Mouse (Mus musculus): ENCODE data around the gene Rnf26.

Gene Rnf26

GRCm38 (mm10) chr9:44108269-44109055 is 4.9 kb downstream of the Rnf26 start:
- TF ChIP-seq GATA4 (IDR thresholded peaks at IDR 0.05; ENCODE audit: insufficient replicate concordance, low read length) = no peak

DNA sequence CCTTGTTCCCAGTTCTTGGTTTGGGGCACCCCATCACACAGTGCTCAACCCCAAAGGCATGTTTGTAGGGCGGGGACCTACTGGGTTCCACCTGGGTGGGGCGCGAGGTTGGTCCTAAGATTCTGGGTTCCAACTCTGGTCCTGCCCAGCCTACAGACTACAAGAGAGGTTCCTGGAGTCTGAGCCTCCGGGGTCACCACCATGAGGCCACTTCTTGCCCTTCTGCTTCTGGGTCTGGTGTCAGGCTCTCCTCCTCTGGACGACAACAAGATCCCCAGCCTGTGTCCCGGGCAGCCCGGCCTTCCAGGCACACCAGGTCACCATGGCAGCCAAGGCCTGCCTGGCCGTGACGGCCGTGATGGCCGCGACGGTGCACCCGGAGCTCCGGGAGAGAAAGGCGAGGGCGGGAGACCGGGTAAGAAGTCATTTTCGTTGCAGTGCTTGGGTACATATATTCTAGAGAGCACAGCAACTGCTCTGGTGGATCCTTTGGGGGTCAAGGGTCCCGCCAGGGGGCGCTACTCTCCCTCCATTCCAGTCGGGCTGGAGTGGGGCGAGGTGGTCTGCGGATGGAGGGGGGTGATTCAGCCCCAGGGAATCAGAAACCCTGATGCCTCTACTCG is 5.6 kb downstream of the Rnf26 start:
- no peak for TF ChIP-seq GATA4 (IDR thresholded peaks at IDR 0.05; ENCODE audit: insufficient replicate concordance, low read length)

GRCm38 (mm10) chr9:44107110-44107509 is 6.2 kb downstream of the Rnf26 start, which contains the start of gene C1qtnf5:
Gene C1qtnf5 (plus strand): TSS chr9:44107245.
- TF ChIP-seq GATA4 (IDR thresholded peaks at IDR 0.05; ENCODE audit: insufficient replicate concordance, low read length) = no peak

- no peak for TF ChIP-seq GATA4 (IDR thresholded peaks at IDR 0.05; ENCODE audit: insufficient replicate concordance, low read length)
These were observed 6.7 kb downstream of the Rnf26 start for GRCm38 (mm10) chr9:44106596-44106995.

DNA sequence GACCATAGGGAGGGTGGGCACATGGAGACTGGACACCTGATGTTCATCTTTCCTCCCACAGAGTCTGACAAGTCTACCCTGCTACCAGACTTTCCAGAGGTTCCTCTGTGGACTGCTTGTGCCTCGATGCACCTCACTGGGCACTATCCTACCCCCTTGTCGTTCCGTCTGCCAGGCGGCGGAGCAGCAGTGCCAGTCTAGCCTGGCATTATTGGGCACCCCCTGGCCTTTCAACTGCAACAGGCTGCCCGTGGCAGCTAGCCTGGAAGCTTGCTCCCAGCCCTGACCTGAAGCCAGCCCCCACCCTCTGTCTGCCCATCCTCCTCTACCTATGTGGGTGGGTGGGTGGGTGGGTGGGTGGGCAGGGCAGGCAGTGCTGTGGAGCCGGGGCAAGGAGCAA is 7.1 kb downstream of the Rnf26 start:
- no peak for TF ChIP-seq GATA4 (IDR thresholded peaks at IDR 0.05; ENCODE audit: insufficient replicate concordance, low read length)

DNA sequence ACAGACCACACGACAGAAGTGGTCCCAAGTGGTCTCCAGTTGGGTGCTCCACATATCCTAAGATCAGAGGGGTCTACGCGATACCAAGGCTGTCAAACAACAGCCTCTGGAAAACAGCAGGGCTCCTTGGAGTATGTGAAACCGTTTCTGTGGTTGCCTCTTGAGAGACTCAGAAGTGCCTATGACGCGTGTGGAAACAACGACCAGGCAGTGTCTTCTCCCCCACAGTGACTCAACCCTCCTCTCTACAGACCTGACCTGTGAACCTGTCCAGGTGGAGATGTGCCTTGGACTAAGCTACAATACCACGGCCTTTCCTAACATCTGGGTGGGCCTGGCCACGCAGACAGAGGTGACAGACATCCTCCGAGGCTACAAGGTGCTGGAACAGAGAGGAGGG is 7.5 kb downstream of the Rnf26 start:
- TF ChIP-seq GATA4 (IDR thresholded peaks at IDR 0.05; ENCODE audit: insufficient replicate concordance, low read length) = no peak

GRCm38 (mm10) chr9:44104881-44105280 is 8.4 kb downstream of the Rnf26 start:
- no peak for TF ChIP-seq GATA4 (IDR thresholded peaks at IDR 0.05; ENCODE audit: insufficient replicate concordance, low read length)

GRCm38 (mm10) chr9:44101490-44101889 is 11.8 kb downstream of the Rnf26 start, which contains the start of gene Mfrp:
Gene Mfrp (plus strand): TSS chr9:44101729.
- TF ChIP-seq GATA4 (IDR thresholded peaks at IDR 0.05; ENCODE audit: insufficient replicate concordance, low read length) = no peak

- TF ChIP-seq GATA4 (IDR thresholded peaks at IDR 0.05; ENCODE audit: insufficient replicate concordance, low read length) = no peak
These were observed 16.8 kb downstream of the Rnf26 start for GRCm38 (mm10) chr9:44096536-44096935.

GRCm38 (mm10) chr9:44095781-44096180 is 17.5 kb downstream of the Rnf26 start:
- no peak for TF ChIP-seq GATA4 (IDR thresholded peaks at IDR 0.05; ENCODE audit: insufficient replicate concordance, low read length)

DNA sequence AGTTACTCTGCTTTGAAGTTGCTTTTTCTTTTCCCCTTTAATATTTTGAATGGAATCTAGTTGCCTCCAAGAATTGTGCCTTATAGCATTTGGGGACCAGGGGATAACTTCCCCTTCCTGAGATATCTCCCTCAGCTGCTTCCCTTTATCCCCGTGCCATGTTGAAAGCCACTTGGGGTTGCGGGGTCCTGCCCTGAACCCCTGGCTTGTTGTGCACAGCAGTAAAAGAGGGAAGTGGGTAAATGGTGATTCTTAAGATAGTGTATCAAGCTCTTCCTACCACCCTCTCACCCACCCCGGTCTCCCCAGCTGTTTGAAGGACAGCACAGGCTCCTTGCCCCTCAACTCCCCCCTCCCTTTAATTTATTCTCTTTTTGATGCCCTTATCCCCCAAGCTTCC is 18.6 kb downstream of the Rnf26 start:
- no peak for TF ChIP-seq GATA4 (IDR thresholded peaks at IDR 0.05; ENCODE audit: insufficient replicate concordance, low read length)

DNA sequence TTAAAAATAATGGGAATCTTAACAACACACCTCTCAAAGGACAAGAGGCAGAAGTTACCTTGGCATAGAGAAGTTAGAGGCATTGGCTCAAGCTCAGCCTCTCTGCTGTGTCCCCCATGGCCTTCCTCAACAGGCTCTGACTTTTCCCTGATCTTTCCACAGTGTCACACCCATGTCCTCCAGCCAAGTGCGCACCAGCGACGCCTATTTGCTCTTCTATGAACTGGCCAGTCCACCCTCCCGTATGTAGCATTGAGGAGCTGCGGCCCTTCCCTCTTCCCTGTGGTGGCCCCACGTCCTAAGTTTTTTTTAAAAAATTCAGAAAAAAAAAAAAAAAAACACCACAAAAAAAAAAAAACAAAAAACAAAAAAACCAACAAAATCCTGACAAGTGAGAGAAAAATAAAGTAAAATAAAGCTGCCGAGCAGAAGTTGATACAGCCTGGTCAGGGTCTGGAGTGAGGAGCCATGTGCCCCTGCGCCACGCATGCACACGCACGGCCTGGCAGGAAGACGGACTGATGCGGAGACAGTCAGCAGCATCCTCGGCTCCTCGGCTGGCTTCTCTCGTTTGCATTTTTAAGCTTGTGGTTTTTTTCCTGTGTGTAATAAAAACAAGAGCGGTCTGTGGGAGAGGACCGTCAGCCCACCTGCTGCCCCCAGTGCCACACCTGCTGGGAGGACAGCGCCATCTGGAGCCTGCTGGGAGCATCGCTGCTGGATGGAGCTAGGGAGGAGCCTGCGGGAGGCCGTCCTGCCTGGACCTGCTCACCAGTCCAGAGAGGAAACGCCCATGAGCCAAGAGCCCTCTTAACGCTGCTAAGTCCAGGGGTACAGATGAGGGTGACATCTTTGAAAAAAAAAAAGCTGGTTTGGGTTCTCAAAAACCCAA is 19.5 kb downstream of the Rnf26 start:
- no peak for TF ChIP-seq GATA4 (IDR thresholded peaks at IDR 0.05; ENCODE audit: insufficient replicate concordance, low read length)

DNA sequence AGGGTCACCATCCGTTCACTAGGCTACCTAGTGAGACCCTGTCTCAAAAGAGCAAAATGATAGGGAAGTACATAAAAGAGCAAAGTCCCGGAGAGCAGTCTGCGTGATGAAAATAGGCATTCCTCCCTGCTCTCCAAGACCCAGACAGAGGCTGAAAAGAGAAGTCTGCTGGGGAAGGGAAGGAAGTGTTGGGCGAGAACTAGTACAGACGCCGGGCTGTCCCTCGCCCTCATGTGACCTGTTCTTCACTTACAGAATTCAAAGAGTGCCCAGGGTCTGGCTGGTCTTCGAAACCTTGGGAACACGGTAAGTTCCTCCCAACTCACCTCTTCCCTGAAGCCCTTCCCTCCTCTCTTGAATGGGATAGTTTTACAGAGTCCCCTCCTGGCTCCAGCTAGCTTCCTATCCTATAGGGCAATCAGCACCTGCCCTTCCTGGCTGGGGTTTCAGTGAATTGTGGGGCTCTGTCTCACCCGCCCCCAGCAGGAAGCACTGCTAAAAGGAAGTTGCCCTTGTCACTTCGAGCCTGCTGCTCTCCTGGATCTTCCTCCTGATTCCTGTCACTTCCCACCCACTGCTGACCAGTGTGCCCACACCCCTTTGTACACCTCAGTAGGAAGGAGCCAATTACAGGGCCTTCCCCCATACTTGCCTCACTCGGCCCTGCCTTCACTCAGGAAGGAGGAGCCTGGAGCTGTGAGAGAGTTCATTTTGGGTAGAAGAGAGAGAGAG is 24.3 kb downstream of the Rnf26 start:
- no peak for TF ChIP-seq GATA4 (IDR thresholded peaks at IDR 0.05; ENCODE audit: insufficient replicate concordance, low read length)

DNA sequence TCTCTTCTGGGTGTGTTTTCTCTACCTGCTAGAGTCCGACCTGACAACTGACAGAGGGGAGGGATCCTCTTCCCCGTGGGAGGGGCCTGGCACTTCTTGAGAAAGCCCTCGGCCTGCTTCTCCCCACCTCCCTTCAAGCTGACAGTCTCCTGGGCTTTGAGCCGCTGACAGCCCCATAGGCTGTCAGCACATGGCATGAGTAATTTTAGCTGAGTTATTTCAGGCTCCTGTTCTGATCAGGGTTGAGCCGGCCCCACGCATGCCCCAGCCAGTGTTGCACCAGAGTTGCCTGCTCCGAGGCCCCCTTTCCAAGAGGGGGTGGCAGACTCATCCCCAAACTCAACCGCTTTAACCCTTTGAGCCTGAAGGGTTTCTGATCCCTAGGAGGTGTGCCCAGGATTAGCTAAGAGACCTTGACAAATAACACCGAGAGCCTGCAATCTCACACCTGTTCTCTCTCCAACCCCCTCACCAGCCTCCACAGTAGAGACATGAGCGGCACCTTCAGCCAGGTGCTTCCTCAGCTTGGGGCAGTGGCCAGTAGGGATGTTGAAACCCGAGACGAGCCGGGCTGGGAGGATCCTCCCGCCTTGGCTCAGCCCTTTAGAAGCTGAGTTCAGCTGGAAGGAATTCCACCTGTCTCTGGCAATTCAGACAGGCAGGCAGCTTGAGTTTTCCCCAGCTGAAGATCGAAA is 25.4 kb downstream of the Rnf26 start:
- TF ChIP-seq GATA4 (IDR thresholded peaks at IDR 0.05; ENCODE audit: insufficient replicate concordance, low read length) = no peak

All from liver, adult (tissue).